Mouse (Mus musculus) MEL (cell line): ENCODE measurements at regions not wholly inside any gene's neighbourhood (a gene's known extent, or its start where the extent isn't known, plus 50 kb on each side); places are given as distances from the start of the nearest gene placed in this dataset.

ENCODE experiments used
- DNase-seq: peaks from one replicate; pipeline ENCODE4 v3.0.0; 2011; ENCODE audit warnings: low read depth, low spot score
- H3K27ac ChIP-seq: 2 replicates; pipeline ENCODE4 v1.5.1; 2012; ENCODE audit warnings: low read depth, mild to moderate bottlenecking, control low read depth, low read length, moderate library complexity; ENCODE audit not compliant: control insufficient read depth
- H3K27me3 ChIP-seq, 2 experiments: fragments of 150-350 bp in 1 of 2; sonication (generic) in 1 of 2; 2 replicates each; pipeline ENCODE4 v1.6.1; 2012; ENCODE audit warnings: low read length in 2 of 2, mild to moderate bottlenecking in 2 of 2, improper control_type of control experiment in 1 of 2, moderate library complexity in 1 of 2; ENCODE audit not compliant: insufficient read depth in 2 of 2, control insufficient read depth in 1 of 2
- H3K36me3 ChIP-seq, 2 experiments: 2 replicates each; pipeline ENCODE4 v1.6.1; 2012 to 2014; ENCODE audit warnings: low read length in 2 of 2, improper control_type of control experiment in 1 of 2, inconsistent platforms in 1 of 2, mild to moderate bottlenecking in 1 of 2; ENCODE audit not compliant: insufficient read depth in 2 of 2, control insufficient read depth in 1 of 2
- H3K4me1 ChIP-seq, 2 experiments: fragments of 150-350 bp in 1 of 2; sonication (generic) in 1 of 2; 2 replicates each; pipeline ENCODE4 v1.6.1; 2012; ENCODE audit warnings: low read length in 2 of 2, improper control_type of control experiment in 1 of 2, mild to moderate bottlenecking in 1 of 2; ENCODE audit not compliant: insufficient read depth in 2 of 2, control insufficient read depth in 1 of 2
- H3K4me3 ChIP-seq, 2 experiments: fragments of 150-350 bp in 1 of 2; sonication (generic) in 1 of 2; 2 replicates each; pipeline ENCODE4 v1.5.1; 2012; ENCODE audit warnings: low read depth in 2 of 2, low read length in 2 of 2, mild to moderate bottlenecking in 2 of 2, moderate library complexity in 2 of 2, control low read depth in 1 of 2, improper control_type of control experiment in 1 of 2; ENCODE audit not compliant: control insufficient read depth in 1 of 2, insufficient read depth in 1 of 2
- H3K79me2 ChIP-seq: 2 replicates; pipeline ENCODE4 v1.6.1; 2012; ENCODE audit warnings: mild to moderate bottlenecking, low read length, moderate library complexity; ENCODE audit not compliant: control insufficient read depth, poor library complexity, insufficient read depth
- H3K9ac ChIP-seq: 2 replicates; pipeline ENCODE4 v1.6.1; 2012; ENCODE audit warnings: low read depth, mild to moderate bottlenecking, control low read depth, low read length, moderate library complexity; ENCODE audit not compliant: control insufficient read depth, poor library complexity, severe bottlenecking
- H3K9me3 ChIP-seq: fragments of 150-350 bp; sonication (generic); replicated peaks from 2 replicates; pipeline ENCODE4 v1.6.1; 2012; ENCODE audit warnings: mild to moderate bottlenecking, low read length, improper control_type of control experiment, moderate library complexity; ENCODE audit not compliant: insufficient read depth
- CHD1 ChIP-seq: IDR thresholded peaks from 2 replicates; pipeline ENCODE4 v1.6.1; 2012; ENCODE audit warnings: low read depth, mild to moderate bottlenecking, inconsistent platforms, low read length, improper control_type of control experiment
- CHD2 ChIP-seq: IDR thresholded peaks from 2 replicates; pipeline ENCODE4 v1.6.1; 2011; ENCODE audit warnings: low read length, improper control_type of control experiment
- CTCF ChIP-seq, 3 experiments: IDR thresholded peaks in 2 of 3; conservative IDR thresholded peaks in 1 of 3; 2 replicates each; pipeline ENCODE4 v1.5.1; 2011 to 2012; ENCODE audit warnings: low read length in 3 of 3, low read depth in 2 of 3, mild to moderate bottlenecking in 2 of 3, improper control_type of control experiment in 1 of 3, inconsistent platforms in 1 of 3, mixed read lengths in 1 of 3, moderate library complexity in 1 of 3; ENCODE audit not compliant: control insufficient read depth in 1 of 3, insufficient read depth in 1 of 3, poor library complexity in 1 of 3, severe bottlenecking in 1 of 3
- ELF1 ChIP-seq: IDR thresholded peaks from 2 replicates; pipeline ENCODE4 v1.6.1; 2014; ENCODE audit warnings: low read depth, mild to moderate bottlenecking, inconsistent platforms, low read length, improper control_type of control experiment, moderate library complexity
- EP300 ChIP-seq, 2 experiments: IDR thresholded peaks; 2 replicates each; pipeline ENCODE4 v1.6.1; 2011; ENCODE audit warnings: improper control_type of control experiment in 2 of 2, low read length in 2 of 2, low read depth in 1 of 2, mild to moderate bottlenecking in 1 of 2
- GABPA ChIP-seq: IDR thresholded peaks from 2 replicates; pipeline ENCODE4 v1.6.1; 2012; ENCODE audit warnings: low read depth, mild to moderate bottlenecking, inconsistent platforms, low read length, improper control_type of control experiment, moderate library complexity
- GATA1 ChIP-seq: IDR thresholded peaks from 2 replicates; pipeline ENCODE4 v1.6.1; 2011; ENCODE audit warnings: low read depth, low read length, improper control_type of control experiment
- HCFC1 ChIP-seq: IDR thresholded peaks from 2 replicates; pipeline ENCODE4 v1.6.1; 2012; ENCODE audit warnings: low read depth, mild to moderate bottlenecking, inconsistent platforms, low read length, improper control_type of control experiment, moderate library complexity
- KAT2A ChIP-seq: conservative IDR thresholded peaks from 2 replicates; pipeline ENCODE4 v1.6.1; 2012; ENCODE audit warnings: low read depth, low read length, improper control_type of control experiment, inconsistent platforms
- MXI1 ChIP-seq: IDR thresholded peaks from 2 replicates; pipeline ENCODE4 v1.6.1; 2011; ENCODE audit warnings: mild to moderate bottlenecking, low read depth, low read length, improper control_type of control experiment
- MYB ChIP-seq: IDR thresholded peaks from 2 replicates; pipeline ENCODE4 v1.6.1; 2011; ENCODE audit warnings: mild to moderate bottlenecking, low read depth, low read length, improper control_type of control experiment
- MYC ChIP-seq: IDR thresholded peaks from 2 replicates; pipeline ENCODE4 v1.6.1; 2011; ENCODE audit warnings: low read depth, mild to moderate bottlenecking, low read length, improper control_type of control experiment, moderate library complexity
- NELFE ChIP-seq: IDR thresholded peaks from 2 replicates; pipeline ENCODE4 v1.6.1; 2011; ENCODE audit warnings: low read depth, low read length, improper control_type of control experiment
- NRF1 ChIP-seq: IDR thresholded peaks from 2 replicates; pipeline ENCODE4 v1.6.1; 2014; ENCODE audit warnings: low read depth, mild to moderate bottlenecking, inconsistent platforms, low read length, improper control_type of control experiment, moderate library complexity; ENCODE audit not compliant: poor library complexity, insufficient read depth, severe bottlenecking
- POLR2AphosphoS2 ChIP-seq: IDR thresholded peaks from 2 replicates; pipeline ENCODE4 v1.6.1; 2011; ENCODE audit warnings: low read length, improper control_type of control experiment
- RAD21 ChIP-seq: IDR thresholded peaks from 2 replicates; pipeline ENCODE4 v1.6.1; 2011; ENCODE audit warnings: mild to moderate bottlenecking, low read depth, low read length, improper control_type of control experiment
- SIN3A ChIP-seq: IDR thresholded peaks from 2 replicates; pipeline ENCODE4 v1.6.1; 2012; ENCODE audit warnings: low read length, improper control_type of control experiment, inconsistent platforms
- SMC3 ChIP-seq: IDR thresholded peaks from 2 replicates; pipeline ENCODE4 v1.6.1; 2011; ENCODE audit warnings: low read depth, low read length, improper control_type of control experiment
- TAL1 ChIP-seq: IDR thresholded peaks from 2 replicates; pipeline ENCODE4 v1.6.1; 2012; ENCODE audit warnings: mild to moderate bottlenecking, inconsistent platforms, low read length, moderate library complexity, mixed read lengths
- TCF12 ChIP-seq: IDR thresholded peaks from 2 replicates; pipeline ENCODE4 v1.6.1; 2014; ENCODE audit warnings: low read depth, mild to moderate bottlenecking, inconsistent platforms, low read length, improper control_type of control experiment, moderate library complexity
- USF1 ChIP-seq: IDR thresholded peaks from 2 replicates; pipeline ENCODE4 v1.6.1; 2014; ENCODE audit warnings: low read depth, mild to moderate bottlenecking, inconsistent platforms, low read length, improper control_type of control experiment, moderate library complexity
- ZKSCAN1 ChIP-seq: IDR thresholded peaks from 2 replicates; pipeline ENCODE4 v1.6.1; 2012; ENCODE audit warnings: low read depth, mild to moderate bottlenecking, inconsistent platforms, low read length, improper control_type of control experiment, moderate library complexity
- ZMIZ1 ChIP-seq: IDR thresholded peaks from 2 replicates; pipeline ENCODE4 v1.6.1; 2012; ENCODE audit warnings: low read depth, mild to moderate bottlenecking, inconsistent platforms, low read length, improper control_type of control experiment, moderate library complexity

DNA sequence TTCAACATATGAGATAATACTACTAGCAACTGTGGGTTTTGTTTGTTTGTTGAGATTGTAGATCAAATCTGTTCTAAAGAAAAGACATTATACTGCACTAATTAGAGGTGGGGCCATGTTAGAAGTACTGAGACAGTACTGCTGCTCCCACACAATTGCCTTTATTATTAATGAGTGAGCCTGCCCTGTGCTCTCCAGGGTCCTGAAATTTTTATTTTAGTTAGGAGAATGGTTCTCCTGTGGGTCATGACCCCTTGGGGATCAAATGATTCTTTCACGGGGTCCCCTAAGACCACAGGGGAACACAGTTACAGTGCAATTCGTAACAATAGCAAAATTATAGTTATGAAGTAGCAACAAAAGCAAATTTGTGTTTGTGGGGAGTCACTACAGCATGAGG, 268.8 kb downstream of the Gm9195 start:
- no peaks in the 10 kb centered on the region for H3K9me3 ChIP-seq
- H3K36me3 ChIP-seq = no peaks in the 10 kb centered on the region
- no peaks in the 10 kb centered on the region for H3K79me2 ChIP-seq
- no peaks in the 10 kb centered on the region for H3K27me3 ChIP-seq
- no peaks in the 10 kb centered on the region for H3K4me1 ChIP-seq
- no peak overlapping the region for H3K9ac ChIP-seq
- no peak for TF ChIP-seq NELFE
- no peak for TF ChIP-seq POLR2AphosphoS2
- no peak for TF ChIP-seq CHD1
- TF ChIP-seq TCF12 = no peak
- no peak for TF ChIP-seq MXI1
- no peak for TF ChIP-seq CTCF (IDR thresholded peaks at IDR 0.05 in 2 of 3, conservative IDR thresholded peaks at IDR 0.05 in 1 of 3; ENCODE audit: control insufficient read depth in 1 of 3, insufficient read depth in 1 of 3, low read depth in 2 of 3, low read length in 3 of 3, poor library complexity in 1 of 3, severe bottlenecking in 1 of 3)
- TF ChIP-seq ELF1 = no peak
- TF ChIP-seq CHD2 = no peak
- no peak for TF ChIP-seq HCFC1
- TF ChIP-seq MYB = no peak
- no peak for TF ChIP-seq SMC3
- no peak for TF ChIP-seq GABPA
- no peak for TF ChIP-seq ZMIZ1
- TF ChIP-seq USF1 = no peak
- no peak for TF ChIP-seq KAT2A
- TF ChIP-seq MYC = no peak
- no peak overlapping the region for H3K4me3 ChIP-seq
- no peak overlapping the region for H3K27ac ChIP-seq
- DNase-seq = peak; percentile 2

DNA sequence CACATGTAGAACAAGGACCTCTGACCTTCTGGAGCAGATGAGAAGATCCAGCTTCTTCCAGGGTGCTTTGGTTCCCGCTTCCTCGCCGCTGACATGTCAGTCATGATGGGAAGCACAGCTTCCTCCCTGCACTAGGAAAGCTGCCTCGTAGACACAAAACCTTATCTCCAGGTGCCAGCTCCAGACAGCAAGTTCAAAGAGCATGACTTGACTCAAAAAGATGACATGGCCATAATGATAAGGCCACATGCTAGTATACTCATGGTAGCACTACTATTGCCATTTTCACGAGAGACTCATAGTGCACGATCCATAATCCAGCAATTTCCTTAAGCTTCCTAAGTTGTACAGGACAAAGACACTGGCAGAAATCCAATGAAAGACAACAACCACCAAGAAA, 272.1 kb downstream of the Gm9195 start:
- no peaks in the 10 kb centered on the region for H3K79me2 ChIP-seq
- H3K27me3 ChIP-seq = no peaks in the 10 kb centered on the region

DNA sequence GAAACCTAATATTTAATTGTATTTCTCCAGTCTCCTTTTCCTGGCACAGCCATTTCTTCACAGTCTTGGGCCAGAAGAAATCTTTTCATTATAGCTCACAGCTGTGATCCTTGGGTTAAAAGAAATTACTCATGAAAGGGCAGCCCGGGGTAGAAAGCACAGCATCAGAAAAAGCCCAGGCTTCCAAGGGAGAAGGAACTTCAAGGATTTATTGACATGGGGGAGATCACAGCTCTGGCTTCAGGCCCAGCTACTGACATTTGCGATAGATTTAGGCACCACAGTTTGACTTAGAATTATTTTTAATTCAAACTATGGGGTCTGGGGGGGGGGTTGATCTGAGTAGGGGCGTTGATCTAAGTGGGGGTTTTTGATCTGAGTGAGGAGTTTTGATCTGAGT, 291.3 kb downstream of the Gm9195 start:
- Histone ChIP-seq H3K4me1 (no peaks in the 10 kb centered on the region), H3K9me3 (no peaks in the 10 kb centered on the region), H3K36me3 (no peaks in the 10 kb centered on the region), H3K4me3 (no peak overlapping the region), H3K27me3 (no peaks in the 10 kb centered on the region), H3K79me2 (no peaks in the 10 kb centered on the region), H3K27ac (no peak overlapping the region), H3K9ac (no peak overlapping the region)
- no peak for DNase-seq
- TF ChIP-seq NRF1 = no peak
- no peak for TF ChIP-seq TAL1
- TF ChIP-seq NELFE = no peak
- TF ChIP-seq ZKSCAN1 = no peak
- no peak for TF ChIP-seq SIN3A
- TF ChIP-seq GATA1 = no peak
- TF ChIP-seq RAD21 = no peak
- no peak for TF ChIP-seq MYC
- no peak for TF ChIP-seq POLR2AphosphoS2

More for the DNA sequence above, 272.1 kb downstream of the Gm9195 start:
- no peak overlapping the region for H3K9ac ChIP-seq
- no peaks in the 10 kb centered on the region for H3K9me3 ChIP-seq
- H3K4me1 ChIP-seq = no peaks in the 10 kb centered on the region
- H3K27ac ChIP-seq = no peak overlapping the region
- H3K36me3 ChIP-seq = no peaks in the 10 kb centered on the region
- TF ChIP-seq USF1 (no peak), EP300 (IDR thresholded peaks at IDR 0.05; ENCODE audit: low read depth in 1 of 2, low read length in 2 of 2) (no peak)
- DNase-seq = no peak
- no peak overlapping the region for H3K4me3 ChIP-seq
